Mouse (Mus musculus) ovary, postnatal 36 days (tissue): ENCODE results near the gene Hpd.
"Not testable (repeated sequence)": the region's sequence is repeated elsewhere in the genome, so short reads cannot be mapped to it uniquely, and the experiment has no call there.

Source experiments
- DNase-seq: peaks from one replicate; pipeline ENCODE4 v3.0.0; 2022; ENCODE audit warnings: low spot score, mixed read lengths

Gene Hpd

GRCm38 (mm10) chr5:123182651-123183050, at the start of gene Hpd:
Gene Hpd, minus strand, starts transcription at chr5:123182727.
- no peak for DNase-seq

DNA sequence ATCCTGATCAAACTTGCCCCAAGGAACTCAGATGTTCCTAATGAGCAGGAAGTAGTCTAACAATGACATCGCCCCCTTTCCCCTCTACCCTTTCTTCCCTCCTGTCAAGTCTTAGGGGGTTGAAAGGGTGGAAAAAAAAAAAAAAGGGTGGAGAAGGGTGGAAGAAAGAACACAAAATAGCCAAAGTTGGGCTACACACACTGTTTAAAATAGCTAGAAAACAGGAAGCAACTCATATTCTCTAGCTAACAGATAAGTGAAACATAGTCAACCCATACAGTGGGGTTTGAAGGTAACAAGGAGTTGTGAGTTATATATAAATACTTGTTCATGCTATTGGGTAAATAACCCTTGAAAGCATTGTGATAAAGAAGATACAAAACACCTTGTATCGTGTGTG, 49.7 kb upstream of the Hpd start:
- no peak for DNase-seq

GRCm38 (mm10) chr5:123229296-123229695, 46.8 kb upstream of the Hpd start:
- no peak for DNase-seq

DNA sequence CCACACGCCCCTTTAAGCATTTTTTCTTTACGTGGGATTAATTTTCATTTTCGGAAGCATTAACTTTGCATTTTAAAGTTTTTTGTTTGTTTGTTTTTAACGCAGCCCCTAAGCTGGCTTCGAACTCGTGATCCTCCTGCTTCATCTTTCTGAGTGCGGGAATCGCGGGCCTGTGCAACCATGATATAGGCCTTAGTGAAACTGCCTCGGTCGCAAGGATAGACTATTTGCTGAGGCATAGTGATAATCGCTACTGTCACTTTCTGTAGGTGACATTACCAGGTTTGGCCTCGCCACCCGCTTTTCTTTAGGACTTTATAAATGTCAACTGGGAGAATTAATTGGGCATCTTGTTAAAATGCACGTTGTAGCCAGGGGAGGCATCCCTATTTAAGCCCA, 46.0 kb upstream of the Hpd start:
- no peak for DNase-seq

GRCm38 (mm10) chr5:123227762-123228523, 45.4 kb upstream of the Hpd start:
- peak; percentile 93 for DNase-seq

GRCm38 (mm10) chr5:123226851-123227250, 44.3 kb upstream of the Hpd start:
- no peak for DNase-seq

- not testable (repeated sequence) for DNase-seq
Measured at GRCm38 (mm10) chr5:123223861-123224260, 41.3 kb upstream of the Hpd start.

GRCm38 (mm10) chr5:123223051-123223410, 40.5 kb upstream of the Hpd start:
- DNase-seq = no peak

DNA sequence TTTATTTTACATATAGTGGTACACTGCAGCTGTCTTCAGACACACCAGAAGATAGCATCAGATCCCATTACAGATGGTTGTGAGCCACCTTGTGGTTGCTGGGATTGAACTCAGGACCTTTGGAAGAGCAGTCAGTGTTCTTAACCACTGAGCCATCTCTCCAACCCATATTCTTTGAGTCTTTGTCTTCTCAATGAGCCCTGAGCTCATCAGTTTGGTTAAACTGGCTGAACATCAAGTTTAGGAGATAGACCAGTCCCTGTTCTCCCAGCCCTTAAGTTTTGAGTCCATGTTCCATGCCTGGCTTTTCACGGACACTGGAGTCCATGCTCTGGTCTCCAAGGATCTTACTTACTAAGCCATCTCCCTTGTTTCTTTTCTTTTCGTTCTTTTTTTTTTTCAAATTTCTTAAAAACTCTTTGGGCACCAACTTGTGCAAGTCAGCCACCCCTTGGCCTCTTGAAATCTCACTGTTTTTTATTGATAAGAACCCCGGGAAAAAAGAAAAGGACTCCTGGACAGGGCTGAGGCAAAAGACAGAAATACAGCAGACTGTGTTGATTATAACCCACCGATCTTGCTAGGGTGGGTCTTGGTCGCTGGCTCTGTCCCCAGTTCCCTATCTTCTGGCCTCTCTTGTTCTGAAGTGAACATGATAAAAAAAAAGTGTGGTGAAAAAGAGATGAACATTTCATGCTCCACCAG, 40.0 kb upstream of the Hpd start:
- not testable (repeated sequence) for DNase-seq

DNA sequence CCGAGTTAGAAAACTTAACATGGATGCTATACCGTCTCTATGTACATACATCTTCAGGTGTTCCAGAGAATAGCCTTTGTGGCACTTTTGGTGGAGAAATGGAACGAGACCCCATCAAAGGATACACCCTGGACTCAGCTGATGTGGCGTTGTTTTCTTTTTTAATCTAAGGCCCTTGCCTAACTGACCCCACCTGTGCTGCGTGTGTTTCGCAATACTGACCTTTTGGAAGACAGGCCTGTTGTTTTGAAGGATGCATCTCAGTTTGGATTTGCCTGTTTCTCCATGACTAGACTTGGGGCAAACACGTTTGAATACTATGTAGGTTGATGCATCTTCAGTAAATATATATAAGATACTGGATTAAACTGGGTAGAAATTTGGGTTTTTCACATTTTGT, 21.1 kb upstream of the Hpd start:
- DNase-seq = not testable (repeated sequence)

DNA sequence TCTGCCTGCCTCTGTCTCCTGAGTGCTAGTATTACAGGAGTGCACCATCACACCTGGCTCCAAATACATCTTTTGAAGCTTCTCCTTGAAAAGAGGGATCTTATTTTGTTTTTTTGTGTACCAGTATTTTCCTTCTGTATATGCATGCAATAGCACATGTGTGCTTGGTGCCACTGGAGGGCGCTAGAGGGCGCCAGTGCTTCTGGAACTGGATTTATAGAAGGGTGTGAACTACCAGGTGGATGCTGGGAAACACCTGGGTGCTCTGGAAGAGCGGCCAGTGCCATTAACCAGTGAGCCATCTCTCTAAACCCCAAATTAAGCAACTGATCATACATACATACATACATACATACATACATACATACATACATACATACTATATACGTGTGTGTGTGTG, 20.2 kb upstream of the Hpd start:
- not testable (repeated sequence) for DNase-seq

DNA sequence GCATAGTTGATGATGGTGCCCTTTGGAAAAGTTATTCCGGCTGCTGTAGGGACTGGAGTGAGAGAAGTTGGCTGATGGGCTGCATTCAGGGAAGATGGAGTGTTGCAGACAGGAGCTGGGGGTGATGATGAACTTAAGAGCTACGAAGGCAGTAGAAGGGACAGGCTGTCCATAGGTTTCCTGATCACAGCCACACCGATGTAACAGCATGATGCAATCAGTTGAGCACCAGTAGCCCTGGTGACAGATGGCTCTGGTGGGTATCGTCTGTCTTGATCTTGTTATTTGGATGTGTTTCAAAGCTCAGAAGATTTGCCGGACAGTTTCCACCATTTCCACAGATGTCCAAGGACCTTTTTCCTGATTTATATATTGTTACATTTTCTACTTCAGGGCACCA, 19.5 kb upstream of the Hpd start:
- no peak for DNase-seq

GRCm38 (mm10) chr5:123201523-123201892, 19.0 kb upstream of the Hpd start:
- DNase-seq = no peak

DNA sequence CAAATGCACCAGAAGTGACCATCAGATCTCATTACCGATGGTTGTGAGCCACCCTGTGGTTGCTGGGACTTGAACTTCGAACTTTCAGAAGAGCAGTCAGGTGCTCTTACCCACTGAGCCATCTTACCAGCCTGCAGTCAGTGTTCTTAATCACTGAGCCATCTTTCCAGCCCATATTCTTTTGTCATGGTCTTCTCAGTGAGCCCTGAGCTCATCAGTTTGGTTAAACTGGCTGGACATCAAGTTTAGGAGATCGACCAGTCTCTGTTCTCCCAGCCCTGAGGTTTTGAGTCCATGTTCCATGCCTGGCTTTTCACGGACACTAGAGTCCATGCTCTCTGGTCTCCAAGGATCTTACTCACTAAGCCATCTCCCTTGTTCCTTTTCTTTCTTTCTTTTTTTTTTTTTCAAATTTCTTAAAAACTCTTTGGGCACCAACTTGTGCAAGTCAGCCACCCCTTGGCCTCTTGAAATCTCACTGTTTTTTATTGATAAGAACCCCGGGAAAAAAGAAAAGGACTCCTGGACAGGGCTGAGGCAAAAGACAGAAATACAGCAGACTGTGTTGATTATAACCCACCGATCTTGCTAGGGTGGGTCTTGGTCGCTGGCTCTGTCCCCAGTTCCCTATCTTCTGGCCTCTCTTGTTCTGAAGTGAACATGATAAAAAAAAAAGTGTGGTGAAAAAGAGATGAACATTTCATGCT, 18.4 kb upstream of the Hpd start:
- DNase-seq = not testable (repeated sequence)

- no peak for DNase-seq
Measured at GRCm38 (mm10) chr5:123198523-123198922, 16.0 kb upstream of the Hpd start.

DNA sequence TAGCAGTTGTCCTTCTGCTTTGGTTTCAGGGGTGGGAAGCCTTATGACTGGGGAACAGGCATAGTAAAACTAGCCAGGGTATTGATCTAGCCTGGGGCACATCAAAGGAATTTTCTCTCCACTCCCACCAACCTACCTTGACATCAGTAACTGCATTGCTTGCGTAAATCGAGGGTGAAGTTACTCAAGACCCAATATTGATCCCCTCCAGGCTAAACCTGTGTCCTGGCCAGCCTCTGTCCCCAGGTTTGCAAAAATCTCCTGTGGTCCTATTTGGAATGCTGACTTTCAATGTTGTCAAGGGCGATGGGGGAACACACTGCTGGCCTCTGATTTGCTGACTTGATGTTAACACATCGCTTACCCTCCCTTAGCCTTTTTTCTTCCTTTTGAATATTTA, 14.2 kb upstream of the Hpd start:
- no peak for DNase-seq

DNA sequence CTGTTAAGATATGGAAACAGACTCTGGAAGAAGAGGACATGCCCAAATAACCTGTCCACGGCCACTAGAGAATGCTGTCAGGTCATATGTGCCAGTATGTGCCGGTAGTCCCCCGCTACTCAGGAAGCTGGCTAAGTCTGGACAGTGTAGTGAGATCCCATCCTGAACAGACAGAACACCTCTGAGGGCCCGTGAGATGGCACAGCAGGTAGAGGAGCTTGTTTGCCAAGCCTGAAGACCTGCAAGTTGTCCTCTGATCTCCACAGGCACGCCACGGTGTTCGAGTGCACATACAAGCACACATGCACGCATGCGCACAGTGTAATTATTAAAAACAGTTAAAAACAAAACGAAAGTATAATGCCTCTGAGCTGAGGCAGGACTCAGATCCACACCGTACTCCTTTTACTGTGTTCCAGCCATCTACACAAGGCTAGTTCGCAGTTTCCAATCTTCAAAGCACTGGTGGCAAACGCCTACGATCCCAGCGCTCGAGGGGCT, 13.0 kb upstream of the Hpd start:
- no peak for DNase-seq

DNA sequence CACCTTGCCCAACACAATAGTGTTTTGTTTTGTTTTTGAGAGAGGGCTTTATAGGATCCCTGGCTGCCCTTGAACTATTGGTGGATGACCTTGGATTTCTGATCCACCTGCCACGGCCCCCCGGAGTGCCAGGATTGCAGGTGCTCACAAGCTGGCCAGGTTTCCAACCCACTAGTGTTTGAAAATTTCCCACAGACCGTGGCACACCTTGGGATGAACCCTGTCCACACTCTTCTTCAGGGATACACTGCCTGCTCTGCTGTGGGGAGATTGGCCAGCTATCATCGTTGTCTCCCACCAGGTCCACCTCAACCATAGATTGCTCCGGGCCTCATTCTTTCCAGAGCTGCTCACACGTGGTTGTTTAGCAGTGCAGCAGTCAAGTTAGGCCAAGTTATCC, 12.3 kb upstream of the Hpd start:
- DNase-seq = no peak

GRCm38 (mm10) chr5:123193436-123193835, 10.9 kb upstream of the Hpd start:
- DNase-seq = no peak

DNA sequence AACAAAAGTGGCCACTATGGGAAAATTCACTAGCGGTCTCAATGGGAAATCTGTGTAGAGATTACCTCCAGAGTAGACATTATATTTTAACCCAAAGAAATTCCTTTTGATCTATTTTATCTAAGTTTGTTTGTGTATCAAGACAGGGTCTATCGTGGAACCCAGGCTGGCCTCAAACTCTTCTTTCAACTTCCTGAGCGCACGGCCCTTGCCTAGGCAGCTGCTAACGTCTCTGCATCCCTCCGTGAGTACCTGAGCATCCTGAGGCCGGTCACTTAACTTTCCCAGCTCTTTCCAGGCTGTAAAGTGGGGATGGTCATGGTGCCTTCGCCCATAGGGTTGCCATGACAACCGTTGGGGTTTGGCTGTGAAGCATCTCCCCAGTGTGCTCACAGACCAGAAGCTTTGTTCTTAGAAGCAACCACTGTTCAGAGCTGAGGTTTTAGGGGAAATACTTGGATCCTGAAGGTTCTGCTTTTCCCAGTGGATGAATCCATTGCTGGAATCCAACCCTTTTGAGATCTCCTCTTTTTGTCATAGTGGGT, 10.2 kb upstream of the Hpd start:
- no peak for DNase-seq

- no peak for DNase-seq
Measured at GRCm38 (mm10) chr5:123191427-123191826, 8.9 kb upstream of the Hpd start.

DNA sequence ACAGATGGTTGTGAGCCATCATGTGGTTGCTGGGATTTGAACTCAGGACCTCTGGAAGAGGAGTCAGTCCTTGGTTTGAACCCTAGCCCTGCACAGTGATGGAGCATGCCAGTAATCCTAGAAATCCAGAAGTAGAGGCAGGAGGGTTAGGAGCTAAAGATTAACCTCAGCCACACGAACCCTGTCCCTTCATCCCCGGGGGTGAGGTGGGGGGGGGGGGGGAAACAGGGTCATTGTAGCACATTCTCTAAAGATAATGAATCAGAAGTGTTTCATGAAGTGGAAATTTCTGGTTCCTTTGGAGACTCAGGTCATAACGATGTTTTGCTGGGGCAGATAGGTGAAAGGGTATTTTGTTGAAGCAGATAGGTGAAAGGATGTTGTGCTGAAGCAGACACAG, 8.4 kb upstream of the Hpd start:
- DNase-seq = no peak

GRCm38 (mm10) chr5:123187306-123187705, 4.8 kb upstream of the Hpd start:
- DNase-seq = no peak
